Mouse (Mus musculus): ENCODE data around the gene N4bp2. TPM values are rescaled to one million over a fixed set of nuclear protein-coding genes. Genes with fewer than 3 reads are reported as not detected.

N4bp2 gene
- polyA plus RNA-seq, 1 experiment from 2014 or later = 14.9 TPM

DNA sequence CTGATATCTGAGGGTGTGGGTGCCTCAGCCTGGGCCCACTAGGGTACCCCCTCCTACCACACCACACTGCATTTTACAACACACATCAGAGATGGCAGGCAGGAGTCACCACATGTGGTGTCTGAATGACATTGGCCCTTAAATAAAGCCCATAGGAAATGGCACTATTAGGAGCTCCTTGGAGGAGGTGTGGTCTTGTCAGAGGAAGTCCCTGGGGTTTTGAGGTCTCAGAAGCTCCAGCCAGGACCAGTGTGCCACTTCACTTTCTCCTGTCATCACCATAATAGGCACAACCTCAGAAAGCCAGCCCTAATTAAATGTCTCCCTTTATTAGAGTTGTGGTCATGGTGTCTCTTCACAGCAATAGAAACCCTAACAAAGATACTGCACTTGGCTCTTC lies 14.4 kb upstream of the N4bp2 start:
- no peak overlapping the region for H3K9ac ChIP-seq
- H3K4me3 ChIP-seq = no peak overlapping the region
- no peaks in the 10 kb centered on the region for H3K36me3 ChIP-seq
- ATAC-seq (ENCODE audit: low read depth) = no peak
- no peak overlapping the region for H3K27ac ChIP-seq (replicated peaks)
- no peaks in the 10 kb centered on the region for H3K9me3 ChIP-seq
- no peaks in the 10 kb centered on the region for H3K27me3 ChIP-seq
- no peaks in the 10 kb centered on the region for H3K4me1 ChIP-seq (replicated peaks)
- no peak overlapping the region for H3K4me2 ChIP-seq

DNA sequence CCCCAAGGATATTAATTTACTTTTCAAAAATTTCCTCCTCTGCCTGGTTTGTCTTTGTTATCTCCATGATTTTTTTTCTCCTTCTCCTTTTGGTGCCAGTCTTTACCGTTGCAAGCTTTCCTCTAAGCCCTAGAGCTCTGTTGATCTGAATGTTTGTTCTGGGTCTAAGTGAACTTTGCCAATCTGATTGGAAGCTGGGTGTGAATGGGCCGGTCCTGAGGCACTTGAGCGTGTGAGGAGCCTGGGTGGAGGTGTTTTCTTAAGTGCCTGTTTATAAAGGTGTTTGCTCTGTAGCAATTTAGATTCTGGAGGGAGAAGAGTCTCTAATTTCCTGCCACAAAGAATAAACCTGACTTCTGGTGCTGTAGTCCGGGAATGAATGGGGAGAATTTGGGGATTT lies 11.3 kb upstream of the N4bp2 start:
- H3K4me2 ChIP-seq = no peak overlapping the region
- H3K9ac ChIP-seq = no peak overlapping the region
- no peak for ATAC-seq (ENCODE audit: low read depth)
- H3K27me3 ChIP-seq = no peaks in the 10 kb centered on the region
- H3K4me3 ChIP-seq = no peak overlapping the region
- H3K36me3 ChIP-seq = no peaks in the 10 kb centered on the region
- H3K27ac ChIP-seq (replicated peaks) = no peak overlapping the region
- H3K9me3 ChIP-seq = no peaks in the 10 kb centered on the region
- no peaks in the 10 kb centered on the region for H3K4me1 ChIP-seq (replicated peaks)
- WGBS = 73% methylated on average over 4 of the region's 4 CpGs

DNA sequence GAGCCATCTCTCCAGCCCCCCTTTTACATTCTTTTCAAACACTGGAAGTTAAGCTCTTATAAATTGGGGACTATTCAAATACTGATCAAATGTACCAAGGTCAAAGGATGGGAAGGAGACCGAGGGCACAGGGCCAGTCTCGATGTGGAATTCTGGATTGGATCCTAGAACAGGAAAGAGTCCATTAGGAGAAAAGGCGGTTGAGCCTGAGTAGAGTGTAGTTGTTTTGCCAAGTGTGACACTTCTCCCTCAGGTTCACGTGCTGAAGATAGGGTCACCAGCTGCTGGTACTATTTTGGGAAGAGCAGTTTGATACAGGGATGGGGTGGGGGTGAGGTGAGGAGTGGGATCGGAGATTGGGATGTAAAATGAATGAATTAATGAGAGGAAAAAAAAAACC lies 7.5 kb upstream of the N4bp2 start:
- Histone ChIP-seq H3K9ac (no peak overlapping the region), H3K36me3 (no peaks in the 10 kb centered on the region), H3K4me3 (no peak overlapping the region), H3K9me3 (no peaks in the 10 kb centered on the region), H3K27me3 (no peaks in the 10 kb centered on the region), H3K4me1 (replicated peaks) (no peaks in the 10 kb centered on the region), H3K4me2 (no peak overlapping the region), H3K27ac (replicated peaks) (no peak overlapping the region)
- no peak for ATAC-seq (ENCODE audit: low read depth)
- 94% methylated on average over 5 of the region's 5 CpGs for WGBS

DNA sequence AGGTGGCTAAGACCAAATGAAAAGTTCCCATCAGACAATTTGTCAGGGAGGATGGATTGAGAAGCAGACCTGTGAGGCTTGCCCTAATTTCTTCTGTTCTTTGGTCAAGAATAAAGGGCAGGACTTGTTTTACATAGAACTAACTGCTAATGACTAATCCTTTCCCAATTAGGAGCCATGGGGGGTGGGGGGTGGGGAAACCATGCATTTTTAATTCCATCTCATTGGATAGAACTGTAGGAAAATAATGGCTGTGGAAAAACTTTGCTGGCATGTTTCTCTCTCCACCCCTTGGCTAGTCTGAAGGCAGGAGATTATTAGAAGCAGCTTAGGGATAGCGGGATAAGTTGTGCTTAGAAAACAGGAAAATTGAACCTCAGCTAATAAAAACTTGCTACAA lies 6.2 kb upstream of the N4bp2 start:
- Histone ChIP-seq H3K36me3 (no peaks in the 10 kb centered on the region), H3K27ac (replicated peaks) (no peak overlapping the region), H3K9me3 (no peaks in the 10 kb centered on the region), H3K9ac (no peak overlapping the region), H3K27me3 (no peaks in the 10 kb centered on the region), H3K4me2 (no peak overlapping the region), H3K4me3 (no peak overlapping the region), H3K4me1 (replicated peaks) (peaks cover 10% of the 10 kb centered on the region)
- WGBS = 98% methylated on average over 1 of the region's 1 CpGs
- no peak for ATAC-seq (ENCODE audit: low read depth)

DNA sequence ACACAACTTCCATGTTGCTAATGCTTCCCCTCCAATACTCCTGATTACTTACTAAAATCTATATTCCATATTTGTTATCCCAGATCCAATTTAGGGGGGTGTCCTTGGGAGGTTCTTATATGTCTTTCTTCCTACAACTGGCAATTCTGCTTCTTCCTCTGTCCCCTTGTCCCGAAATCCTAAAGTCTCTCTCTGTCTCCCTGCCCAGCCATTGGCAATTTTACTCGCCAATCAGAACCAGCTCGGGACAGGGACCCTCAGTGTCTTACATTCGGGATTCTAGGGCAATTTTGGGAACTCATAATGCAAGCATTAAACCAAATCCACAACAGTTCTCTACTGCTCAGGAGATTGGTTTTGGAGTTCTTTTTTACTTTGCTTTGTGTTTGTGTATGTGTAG lies 3.3 kb upstream of the N4bp2 start:
- 93% methylated on average over 4 of the region's 4 CpGs for WGBS
- no peak overlapping the region for H3K4me2 ChIP-seq
- H3K4me3 ChIP-seq = no peak overlapping the region

DNA sequence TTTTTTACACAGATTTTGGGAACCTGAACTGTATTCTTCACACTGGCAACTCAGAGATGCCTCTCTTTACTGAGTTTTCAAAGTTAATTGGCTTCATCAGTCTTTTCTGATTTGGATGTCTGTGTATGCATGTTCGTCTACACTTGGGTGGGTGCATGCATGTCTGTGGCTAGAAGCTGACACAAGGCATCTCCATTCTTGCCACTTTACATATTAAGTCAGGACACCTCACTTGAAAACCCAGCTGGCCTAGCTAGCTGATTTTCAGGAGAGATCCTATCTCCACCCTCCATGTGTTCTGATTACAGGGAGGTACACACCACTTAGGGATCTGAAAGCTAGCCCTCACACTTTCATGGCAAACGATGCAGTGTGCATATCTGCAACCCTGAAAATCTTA lies 2.7 kb upstream of the N4bp2 start:
- ATAC-seq (ENCODE audit: low read depth) = no peak
- WGBS = 95% methylated on average over 2 of the region's 2 CpGs
- Histone ChIP-seq H3K4me1 (replicated peaks) (peaks cover 13% of the 10 kb centered on the region), H3K9ac (no peak overlapping the region), H3K4me2 (no peak overlapping the region), H3K36me3 (no peaks in the 10 kb centered on the region), H3K9me3 (no peaks in the 10 kb centered on the region), H3K4me3 (no peak overlapping the region), H3K27me3 (no peaks in the 10 kb centered on the region), H3K27ac (replicated peaks) (no peak overlapping the region)

More for the DNA sequence above, 3.3 kb upstream of the N4bp2 start:
- H3K27me3 ChIP-seq = no peaks in the 10 kb centered on the region
- H3K9me3 ChIP-seq = no peaks in the 10 kb centered on the region
- no peak for ATAC-seq (ENCODE audit: low read depth)
- H3K4me1 ChIP-seq (replicated peaks) = peaks cover 10% of the 10 kb centered on the region
- no peak overlapping the region for H3K9ac ChIP-seq
- H3K36me3 ChIP-seq = no peaks in the 10 kb centered on the region
- H3K27ac ChIP-seq (replicated peaks) = no peak overlapping the region

DNA sequence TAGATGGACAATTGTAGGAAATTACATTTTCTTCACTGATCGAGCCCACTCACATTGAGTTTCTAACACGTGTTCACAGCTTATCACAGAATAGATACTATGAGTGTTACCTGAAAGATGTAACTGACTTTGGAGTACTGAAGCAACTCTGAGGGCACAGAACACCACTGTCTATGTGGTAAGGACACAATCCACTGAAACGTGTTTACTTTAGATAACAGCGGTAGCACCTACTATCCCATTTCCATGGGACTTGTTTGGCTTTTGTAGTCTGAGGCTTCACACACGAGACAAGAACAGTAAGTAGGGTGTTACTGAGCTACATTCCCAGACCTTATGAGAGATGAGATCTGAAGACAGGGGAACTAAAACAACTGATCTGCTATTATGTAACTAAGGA lies 2.3 kb upstream of the N4bp2 start:
- Histone ChIP-seq H3K4me2 (no peak overlapping the region), H3K27ac (replicated peaks) (no peak overlapping the region), H3K36me3 (no peaks in the 10 kb centered on the region), H3K4me1 (replicated peaks) (peaks cover 16% of the 10 kb centered on the region), H3K9ac (no peak overlapping the region), H3K4me3 (no peak overlapping the region), H3K27me3 (no peaks in the 10 kb centered on the region), H3K9me3 (no peaks in the 10 kb centered on the region)
- 86% methylated on average over 5 of the region's 5 CpGs for WGBS
- ATAC-seq (ENCODE audit: low read depth) = no peak

DNA sequence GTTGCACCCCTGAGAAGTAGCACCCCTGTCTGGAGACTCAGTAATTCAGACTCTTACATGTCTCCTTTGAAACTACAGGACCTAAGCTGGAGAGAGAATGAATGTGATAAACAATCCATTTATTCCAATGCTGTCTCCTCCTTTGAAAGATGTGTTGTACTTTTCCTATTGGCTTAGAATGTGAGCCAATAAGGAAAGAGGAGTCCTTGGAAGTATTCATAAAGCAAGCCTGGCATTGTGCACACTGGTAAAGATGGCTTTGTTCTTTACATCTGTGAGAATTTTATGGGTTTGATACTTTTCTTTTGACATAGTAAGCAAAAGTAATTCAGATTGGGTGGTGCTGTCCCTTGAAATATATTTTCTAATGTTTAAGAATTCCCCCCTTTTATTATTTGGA lies 1.4 kb upstream of the N4bp2 start:
- H3K9me3 ChIP-seq = no peaks in the 10 kb centered on the region
- H3K27ac ChIP-seq (replicated peaks) = no peak overlapping the region; the same call in 1 of the 2 replicates
- no peak overlapping the region for H3K9ac ChIP-seq
- H3K36me3 ChIP-seq = no peaks in the 10 kb centered on the region
- H3K27me3 ChIP-seq = no peaks in the 10 kb centered on the region
- peaks cover 19% of the 10 kb centered on the region for H3K4me1 ChIP-seq (replicated peaks)
- no peak overlapping the region for H3K4me3 ChIP-seq
- ATAC-seq (ENCODE audit: low read depth) = no peak
- H3K4me2 ChIP-seq = peak overlapping the region; percentile 33

DNA sequence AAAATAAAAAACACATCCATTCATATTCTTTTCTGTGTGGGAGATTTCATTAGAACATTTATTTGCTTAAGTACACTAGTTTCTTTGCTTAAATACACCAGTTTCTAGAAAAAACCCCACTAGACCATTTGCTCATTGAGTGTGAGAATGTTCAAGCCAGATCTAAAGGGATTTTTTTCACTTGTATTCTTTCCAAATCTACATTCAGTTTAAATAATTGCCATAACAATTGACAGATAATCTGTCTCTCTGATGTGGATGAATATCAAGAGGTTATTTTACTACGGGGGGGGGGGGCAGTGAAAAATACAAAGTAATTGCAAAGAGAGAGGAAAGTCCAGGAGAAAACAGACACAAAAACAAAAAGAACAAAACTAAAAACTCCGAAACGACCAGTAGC lies 635 bp upstream of the N4bp2 start:
- ATAC-seq (ENCODE audit: low read depth) = no peak
- peak overlapping the region; percentile 99 for H3K9ac ChIP-seq
- H3K9me3 ChIP-seq = no peaks in the 10 kb centered on the region
- peaks cover 20% of the 10 kb centered on the region for H3K4me1 ChIP-seq (replicated peaks)
- H3K4me3 ChIP-seq = peak overlapping the region; percentile 90
- 0% methylated on average over 3 of the region's 3 CpGs for WGBS
- H3K36me3 ChIP-seq = no peaks in the 10 kb centered on the region
- H3K4me2 ChIP-seq = peak overlapping the region; percentile 85
- no peaks in the 10 kb centered on the region for H3K27me3 ChIP-seq
- peak overlapping the region; percentile 100 for H3K27ac ChIP-seq (replicated peaks)

DNA sequence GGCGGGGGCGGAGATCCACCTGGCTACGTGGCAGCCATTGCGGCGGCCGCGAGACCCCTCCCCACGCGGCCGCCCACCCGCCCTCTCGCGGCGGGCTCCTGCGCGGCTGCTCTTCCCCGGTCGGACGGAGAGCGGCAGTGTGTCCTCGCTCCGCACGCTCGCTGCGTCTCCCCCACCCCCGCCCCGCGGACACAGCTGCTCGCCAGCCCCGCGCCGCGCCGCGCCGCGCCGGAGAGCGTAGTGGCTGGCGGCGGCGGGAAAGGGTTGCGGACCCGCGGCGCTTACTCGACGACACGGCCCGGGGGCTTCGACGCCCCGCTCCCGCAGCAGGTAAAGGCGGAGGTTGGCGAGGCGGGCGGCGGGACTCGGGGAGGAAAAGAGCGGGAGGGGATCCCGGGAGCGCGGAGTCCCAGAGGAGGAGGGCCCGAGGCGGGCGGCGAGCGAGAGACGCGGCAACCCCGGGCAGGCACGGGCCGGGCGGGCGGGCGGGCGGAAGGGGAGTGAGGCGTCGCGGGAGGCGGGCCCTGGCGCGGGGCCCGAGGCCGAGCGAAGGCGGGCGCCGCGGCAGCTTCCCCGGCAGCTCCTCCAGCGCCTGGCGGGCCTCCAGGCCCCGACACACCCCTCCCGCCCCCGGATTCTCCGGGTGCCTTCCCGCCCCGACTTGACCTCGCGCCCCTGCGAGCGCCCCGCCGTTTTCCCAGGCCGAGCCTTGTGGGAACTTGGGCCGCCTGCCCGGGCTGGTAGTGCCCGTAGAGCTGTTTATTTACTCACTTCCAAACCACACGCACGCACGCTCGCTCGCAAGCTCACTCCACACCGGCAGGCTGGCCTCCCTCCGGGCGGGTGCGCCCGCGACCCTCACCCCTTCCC lies 830 bp downstream of the N4bp2 start:
- no peaks in the 10 kb centered on the region for H3K27me3 ChIP-seq
- under 1% methylated on average over 101 of the region's 121 CpGs for WGBS
- H3K4me2 ChIP-seq = peak overlapping the region; percentile 85
- H3K9me3 ChIP-seq = no peaks in the 10 kb centered on the region
- H3K9ac ChIP-seq = peak overlapping the region; percentile 99
- H3K36me3 ChIP-seq = no peaks in the 10 kb centered on the region
- peaks cover 23% of the 10 kb centered on the region for H3K4me1 ChIP-seq (replicated peaks)
- peak overlapping the region; percentile 90 for H3K4me3 ChIP-seq
- peak overlapping the region; percentile 100 for H3K27ac ChIP-seq (replicated peaks)
- ATAC-seq (ENCODE audit: low read depth) = peak; percentile 89

DNA sequence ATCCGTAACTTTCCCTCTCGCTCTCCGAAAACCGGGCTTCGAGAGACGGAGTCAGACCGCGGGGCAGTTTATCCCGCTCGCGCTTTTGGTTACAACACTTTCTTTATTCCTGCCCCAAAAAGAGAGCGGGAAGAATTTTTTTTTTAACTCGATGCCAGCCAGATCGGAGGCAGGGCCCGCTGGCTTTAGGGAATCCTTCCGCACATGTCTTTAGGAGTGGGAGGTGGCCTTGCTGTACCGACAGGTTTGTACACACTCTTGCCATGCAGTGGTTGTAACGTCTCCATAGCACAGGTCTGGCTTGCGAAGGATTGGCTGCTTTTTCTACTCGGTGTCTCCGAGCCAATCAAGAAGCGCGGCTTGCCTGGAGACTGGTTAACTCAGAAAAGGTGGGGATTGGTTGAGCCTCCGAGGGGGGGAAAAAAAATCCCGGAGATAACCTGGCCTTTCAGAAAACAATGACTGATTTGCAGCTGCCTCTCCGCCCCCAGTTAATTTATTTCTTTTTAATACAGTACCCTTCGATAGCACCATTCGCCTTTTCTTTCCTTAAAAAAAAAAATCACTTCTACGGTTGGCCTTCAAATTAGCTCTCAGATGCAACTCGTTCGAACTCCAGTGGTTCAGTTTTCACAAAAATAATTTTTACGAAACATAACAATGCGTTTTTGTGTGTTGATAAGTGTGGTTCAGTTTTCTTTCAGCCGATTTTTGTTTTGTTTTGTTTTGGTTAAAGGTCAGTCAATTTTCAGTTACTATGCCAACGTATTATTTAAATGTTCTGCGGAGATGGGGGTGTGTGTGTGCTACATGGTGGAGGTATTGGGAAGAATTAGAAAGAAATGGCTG lies 1.7 kb downstream of the N4bp2 start:
- no peaks in the 10 kb centered on the region for H3K27me3 ChIP-seq
- ATAC-seq (ENCODE audit: low read depth) = peak; percentile 90
- H3K36me3 ChIP-seq = no peaks in the 10 kb centered on the region
- no peaks in the 10 kb centered on the region for H3K9me3 ChIP-seq
- peak overlapping the region; percentile 85 for H3K4me2 ChIP-seq
- 5% methylated on average over 36 of the region's 36 CpGs for WGBS
- H3K27ac ChIP-seq (replicated peaks) = peak overlapping the region; percentile 100
- peak overlapping the region; percentile 90 for H3K4me3 ChIP-seq
- peaks cover 25% of the 10 kb centered on the region for H3K4me1 ChIP-seq (replicated peaks)
- H3K9ac ChIP-seq = peak overlapping the region; percentile 99

DNA sequence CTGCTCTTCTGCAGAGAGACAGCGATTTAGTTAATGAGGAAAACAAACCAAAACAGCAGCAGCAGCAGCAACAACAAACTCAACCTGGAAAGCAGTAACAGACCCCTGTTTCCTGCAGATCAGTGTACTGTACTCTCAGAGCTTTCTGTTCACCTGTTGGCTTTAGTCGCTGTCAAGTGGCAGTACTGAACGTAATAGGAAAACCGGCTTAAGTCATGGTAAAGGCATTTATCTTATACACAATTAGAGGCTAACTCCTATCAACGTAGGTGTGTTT lies 2.3 kb downstream of the N4bp2 start:
- no peak for ATAC-seq (ENCODE audit: low read depth)
- no peaks in the 10 kb centered on the region for H3K9me3 ChIP-seq
- peak overlapping the region; percentile 99 for H3K9ac ChIP-seq
- WGBS = 66% methylated on average over 5 of the region's 5 CpGs
- H3K4me1 ChIP-seq (replicated peaks) = peaks cover 31% of the 10 kb centered on the region
- peak overlapping the region; percentile 85 for H3K4me2 ChIP-seq
- no peaks in the 10 kb centered on the region for H3K27me3 ChIP-seq
- H3K27ac ChIP-seq (replicated peaks) = peak overlapping the region; percentile 100; the same call in 1 of the 2 replicates
- peak overlapping the region; percentile 90 for H3K4me3 ChIP-seq
- H3K36me3 ChIP-seq = no peaks in the 10 kb centered on the region
